Mouse (Mus musculus): ENCODE data around the gene Aifm1.

GRCm38 (mm10) chrX:48444677-48445076 is 68.7 kb downstream of the Aifm1 start:
- TF ChIP-seq CTCF (IDR thresholded peaks at IDR 0.05; ENCODE audit: low read depth) (no peak), EP300 (optimal IDR thresholded peaks at IDR 0.05) (no peak)
